Mouse (Mus musculus) 416B (cell line): Measurements from ENCODE around the gene Atg7.

Source experiments
- DNase-seq: peaks from one replicate; pipeline ENCODE4 v3.0.0; 2011; ENCODE audit warnings: low read depth

The Atg7 gene

DNA sequence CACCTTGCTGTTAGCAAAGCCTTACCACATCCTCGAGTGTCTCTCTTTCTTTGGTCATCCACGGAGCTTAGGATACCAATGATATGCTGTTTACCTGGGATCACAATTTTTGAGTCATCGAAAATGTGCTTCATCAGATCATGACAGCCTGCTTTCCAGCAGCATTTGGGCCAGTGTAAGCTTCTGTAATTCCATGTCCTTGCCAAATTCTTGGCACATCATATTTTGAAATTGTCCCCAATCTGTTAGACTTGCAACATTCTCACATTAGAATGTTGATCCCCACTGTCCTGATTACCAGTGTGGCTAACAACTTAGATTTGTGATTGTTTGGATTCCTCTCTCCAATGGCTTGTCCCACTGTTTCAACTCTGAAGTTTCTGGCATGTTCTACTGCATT, 144.7 kb downstream of the Atg7 start:
- no peak for DNase-seq

- no peak for DNase-seq
These were observed 145.8 kb downstream of the Atg7 start for GRCm38 (mm10) chr6:114788663-114789062.

GRCm38 (mm10) chr6:114790084-114790483, 147.2 kb downstream of the Atg7 start:
- no peak for DNase-seq

GRCm38 (mm10) chr6:114790902-114791301, 148.0 kb downstream of the Atg7 start:
- DNase-seq: no peak

- DNase-seq: no peak
These were observed 148.9 kb downstream of the Atg7 start for GRCm38 (mm10) chr6:114791846-114792245.

GRCm38 (mm10) chr6:114794706-114795105, 151.8 kb downstream of the Atg7 start:
- no peak for DNase-seq

DNA sequence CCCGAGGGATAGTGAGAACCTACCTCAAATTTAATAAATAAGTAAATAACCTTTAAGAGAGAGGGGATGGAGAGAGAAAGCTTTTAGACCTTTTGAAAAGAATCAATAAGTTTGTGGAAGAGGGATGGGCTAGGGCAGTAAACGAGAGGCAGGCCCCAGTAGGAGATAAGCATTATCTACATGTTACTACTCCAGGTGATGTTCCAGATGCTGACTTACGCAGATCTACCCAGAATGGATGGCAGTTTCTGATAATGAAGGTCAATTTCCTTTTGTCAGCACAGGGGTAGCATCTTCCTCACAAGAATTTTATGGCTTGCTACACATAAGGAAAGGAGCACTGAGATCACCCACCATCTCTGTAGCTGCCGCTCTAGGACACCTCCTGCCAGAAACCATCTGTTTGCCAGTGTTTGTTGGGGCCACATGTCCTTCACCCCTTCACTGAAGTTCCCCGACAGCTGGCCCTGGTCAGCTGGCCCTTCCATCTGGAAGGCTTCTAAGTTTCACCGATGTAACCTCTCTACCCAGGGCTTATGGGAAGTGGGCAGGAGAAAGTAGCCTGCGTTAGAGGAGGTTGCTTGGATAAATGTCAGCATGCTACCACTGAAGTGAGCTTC, 152.9 kb downstream of the Atg7 start:
- no peak for DNase-seq

DNA sequence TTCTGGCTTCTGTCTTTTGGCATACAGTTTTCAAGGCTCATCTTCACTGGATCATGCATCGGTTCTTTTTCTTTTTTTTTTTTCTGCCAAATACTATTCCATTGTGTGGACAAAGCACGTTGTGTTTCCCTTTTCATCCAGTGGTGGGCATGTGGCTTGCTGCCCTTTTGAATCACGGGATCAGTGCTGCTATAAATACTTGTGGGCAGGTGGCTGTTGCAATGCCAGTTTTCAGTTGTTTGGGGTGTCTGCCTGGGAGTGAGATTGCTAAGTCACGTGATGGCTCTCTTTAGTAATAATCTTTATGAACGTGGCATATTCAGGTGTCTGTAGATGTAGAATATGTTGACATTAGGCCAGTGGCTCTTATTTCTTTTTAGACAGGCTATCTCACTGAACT, 155.0 kb downstream of the Atg7 start:
- DNase-seq: peak; percentile 66

DNA sequence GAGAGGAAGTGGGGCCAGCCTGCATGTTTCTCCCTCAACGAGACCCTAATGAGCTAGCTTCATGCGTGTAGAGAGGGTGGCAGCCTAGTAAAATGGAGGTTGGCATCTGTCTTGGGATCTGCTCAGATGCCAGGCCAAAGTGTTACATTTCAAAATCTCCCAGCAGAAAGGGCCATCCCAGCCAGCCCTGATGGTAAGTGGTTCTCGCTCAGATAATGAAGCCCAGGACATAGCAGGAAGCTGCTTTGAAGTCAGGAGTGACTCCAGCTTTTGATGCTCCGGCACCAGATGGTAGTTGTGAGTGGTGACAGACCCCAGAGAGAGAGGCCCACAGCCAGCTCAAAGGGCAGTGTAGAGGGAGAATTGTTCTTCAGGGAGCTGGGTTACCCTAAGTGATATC, 155.8 kb downstream of the Atg7 start:
- no peak for DNase-seq

DNA sequence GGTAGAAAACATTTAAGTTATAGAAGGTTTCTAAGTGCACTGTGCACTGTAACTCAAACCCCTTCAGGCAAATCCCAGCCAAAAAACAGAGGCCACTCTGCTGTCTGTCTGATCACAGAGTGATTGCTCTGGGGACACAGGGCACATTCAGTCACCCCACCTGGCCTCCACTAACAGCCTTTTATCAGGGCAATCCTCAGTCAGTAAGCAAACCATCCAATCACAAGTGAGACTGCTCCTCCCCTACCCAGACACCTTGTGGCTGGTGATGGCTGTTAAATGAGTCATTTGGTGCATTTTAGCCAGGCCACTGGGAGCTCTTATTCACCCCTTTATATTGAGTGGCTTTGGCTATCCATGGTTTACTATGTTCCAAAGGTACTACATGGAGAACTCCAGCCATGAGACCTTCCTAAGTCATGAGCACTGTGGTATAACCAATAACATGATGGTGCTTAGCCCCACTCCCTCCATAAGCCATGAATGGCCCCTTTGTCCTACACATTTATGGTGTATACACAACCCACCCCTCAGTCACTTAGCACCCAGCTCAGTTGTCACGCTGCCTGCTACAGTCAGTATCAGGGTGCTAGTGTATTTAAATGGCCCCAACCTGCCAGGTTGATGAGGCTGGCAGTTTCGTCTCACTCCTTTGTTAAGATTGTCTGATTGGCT, 157.5 kb downstream of the Atg7 start:
- peak; percentile 26 for DNase-seq

GRCm38 (mm10) chr6:114803915-114804535, 161.1 kb downstream of the Atg7 start:
- DNase-seq: no peak

DNA sequence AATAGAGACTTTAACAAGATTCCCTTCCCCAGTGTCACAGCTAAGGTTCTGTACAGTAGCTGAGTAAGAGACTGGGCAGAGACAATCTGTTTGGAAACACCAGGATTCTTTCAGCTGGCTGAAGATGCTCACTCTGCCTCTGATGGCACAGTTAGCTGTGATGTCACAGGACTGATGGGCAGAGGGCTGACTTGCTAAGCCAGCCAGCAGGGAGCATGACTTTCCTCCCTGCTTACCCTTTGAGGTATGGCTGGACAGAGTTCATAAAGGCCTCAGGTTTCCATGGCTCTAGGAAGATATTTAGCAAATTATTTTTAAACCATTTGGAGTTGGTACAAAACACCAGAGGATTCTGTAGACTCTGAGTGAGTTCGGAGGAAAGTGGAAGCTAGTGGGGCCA, 162.0 kb downstream of the Atg7 start:
- no peak for DNase-seq

DNA sequence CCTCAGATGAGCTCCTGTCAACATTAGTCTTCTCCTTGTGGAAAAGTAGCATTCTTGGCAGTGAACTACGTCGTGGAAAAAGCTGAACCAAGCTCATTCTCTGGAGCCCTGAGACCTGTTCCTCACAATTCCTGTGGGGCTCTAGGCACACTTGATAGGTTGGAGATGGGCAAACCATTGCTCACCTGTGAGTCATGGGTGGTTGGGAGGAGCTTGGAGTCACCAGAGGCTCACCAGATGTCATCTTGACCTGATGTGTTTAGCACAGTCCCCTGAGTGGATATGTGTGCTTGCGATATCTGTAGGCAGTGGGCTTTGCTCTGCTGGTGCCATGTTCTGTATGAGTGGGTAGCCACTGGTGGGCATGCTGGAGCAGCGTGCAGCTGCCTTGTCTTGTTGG, 163.0 kb downstream of the Atg7 start:
- no peak for DNase-seq

- no peak for DNase-seq
These were observed 164.6 kb downstream of the Atg7 start for GRCm38 (mm10) chr6:114807474-114807873.

GRCm38 (mm10) chr6:114808654-114809430, 165.9 kb downstream of the Atg7 start:
- DNase-seq: no peak

DNA sequence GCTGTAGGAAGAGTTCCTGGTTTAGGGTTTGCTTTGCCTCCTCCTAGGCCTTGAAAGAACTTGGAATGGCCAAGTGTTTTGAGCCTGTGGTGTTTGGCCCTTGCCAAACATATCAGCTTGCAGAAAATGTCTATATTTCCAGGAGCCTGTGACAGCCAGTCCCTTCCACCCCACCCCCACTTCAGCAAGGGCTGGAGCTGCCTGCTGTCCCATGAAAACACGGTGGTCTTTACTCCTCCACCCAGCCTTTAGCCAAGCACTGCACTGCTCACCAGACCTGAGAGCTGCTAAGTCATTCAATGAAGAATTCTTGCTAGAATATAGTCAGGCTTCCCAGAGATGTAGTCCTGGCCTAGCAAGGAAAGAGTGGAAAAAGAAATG, 166.5 kb downstream of the Atg7 start:
- DNase-seq: no peak

DNA sequence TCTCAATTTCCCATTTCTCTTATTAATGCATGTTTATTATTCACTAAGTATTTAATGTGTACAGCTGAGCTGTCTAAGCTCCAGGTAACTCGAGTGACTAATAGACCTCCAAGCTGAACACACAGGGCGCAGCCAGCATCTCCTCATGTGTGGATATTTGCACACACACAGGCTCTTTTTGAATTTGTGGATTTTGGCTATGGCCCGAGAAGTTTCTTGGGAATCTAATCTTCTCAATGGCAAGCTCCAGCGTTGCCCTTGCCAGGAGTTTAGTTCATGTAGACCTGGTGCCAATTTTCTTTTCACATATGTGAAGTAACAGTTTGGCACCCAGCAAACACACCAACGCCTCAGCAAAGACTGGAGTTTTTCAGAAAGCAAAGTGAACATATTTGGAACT, 169.4 kb downstream of the Atg7 start:
- DNase-seq: no peak

- no peak for DNase-seq
These were observed 169.9 kb downstream of the Atg7 start for GRCm38 (mm10) chr6:114812779-114813178.

GRCm38 (mm10) chr6:114814199-114814881, 171.4 kb downstream of the Atg7 start:
- no peak for DNase-seq

GRCm38 (mm10) chr6:114814882-114815650, 172.2 kb downstream of the Atg7 start:
- DNase-seq: peak; percentile 53

GRCm38 (mm10) chr6:114817948-114818347, 175.1 kb downstream of the Atg7 start:
- DNase-seq: no peak
